Mouse (Mus musculus) cerebellum, adult 11 months (tissue): ENCODE results near the gene Zfp13.

ENCODE experiments used
- DNase-seq: peaks from one replicate; pipeline ENCODE4 v3.0.0; 2022

Gene Zfp13

DNA sequence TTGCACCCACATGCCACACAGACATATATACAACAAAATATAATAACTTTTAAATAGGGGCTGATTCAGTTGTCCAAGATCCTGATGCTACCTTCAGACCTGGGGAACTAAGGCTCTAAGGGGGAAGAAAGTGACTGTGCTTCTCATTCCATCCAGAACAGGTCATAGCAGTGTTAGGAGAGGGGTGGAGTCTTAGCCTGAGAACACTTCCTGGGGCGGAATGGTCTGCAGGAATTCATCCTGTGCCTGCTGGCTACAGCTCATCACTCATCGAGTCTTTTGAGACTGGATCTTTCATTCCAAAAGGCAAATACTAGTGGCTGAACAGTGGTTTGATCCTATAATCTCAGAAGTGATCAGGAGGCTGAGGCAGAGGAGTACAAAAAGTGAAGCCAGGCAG, 12.0 kb downstream of the Zfp13 start:
- no peak for DNase-seq

DNA sequence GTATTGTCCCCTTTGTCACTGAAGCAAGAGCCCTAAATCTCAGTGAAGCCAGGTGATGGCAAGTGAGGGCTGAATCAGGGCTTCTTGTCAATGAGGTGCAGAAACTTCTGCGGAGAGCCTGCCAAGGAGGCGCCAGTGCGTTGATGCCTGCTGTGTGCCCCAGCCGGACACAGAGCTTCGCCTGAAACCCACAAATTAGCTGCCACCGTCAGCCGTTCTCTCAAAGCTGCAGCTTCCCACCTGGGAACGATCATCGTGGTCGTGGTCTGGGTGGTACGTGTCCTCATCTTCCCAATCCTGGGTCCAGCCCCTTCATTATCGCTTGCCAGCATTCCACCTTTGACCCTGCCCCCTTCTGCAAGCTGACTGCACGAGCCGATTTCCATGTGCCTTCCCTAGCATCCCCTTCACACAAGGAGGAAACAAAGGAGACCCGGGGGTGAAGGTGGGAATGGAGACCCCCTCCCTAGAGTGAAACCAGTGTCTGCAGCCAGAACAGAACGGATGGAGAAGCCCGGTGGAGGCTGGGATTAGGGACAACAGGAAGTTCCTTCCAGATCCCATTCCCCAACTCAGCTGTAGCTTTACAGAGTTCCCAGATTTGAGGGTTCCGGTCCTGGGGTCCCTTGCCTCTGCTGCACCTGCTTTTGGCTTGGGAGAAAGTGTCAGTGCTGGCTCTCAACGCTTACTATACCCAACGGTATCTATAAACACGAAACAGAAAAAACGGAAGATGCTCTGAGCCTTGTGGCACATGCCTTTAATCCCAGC, 13.4 kb downstream of the Zfp13 start:
- DNase-seq = peak; percentile 61

DNA sequence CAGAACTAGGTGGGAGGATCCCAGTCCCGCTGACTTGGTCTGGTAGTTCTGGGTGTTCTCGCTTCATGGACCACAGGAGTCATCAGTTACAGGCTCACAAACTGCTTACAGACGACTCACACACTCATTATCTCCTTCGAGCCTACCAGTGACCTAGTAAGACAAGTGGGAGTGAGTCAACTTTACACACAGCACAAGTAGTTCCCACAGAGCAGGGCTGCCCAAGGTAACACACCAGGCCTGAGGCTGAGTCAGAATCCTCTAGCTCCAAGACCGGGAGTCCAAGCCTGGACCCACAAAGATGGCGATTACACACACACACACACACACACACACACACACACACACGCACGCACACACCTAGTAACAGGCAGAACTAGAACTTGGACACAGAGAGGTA, 14.5 kb downstream of the Zfp13 start:
- DNase-seq = no peak

DNA sequence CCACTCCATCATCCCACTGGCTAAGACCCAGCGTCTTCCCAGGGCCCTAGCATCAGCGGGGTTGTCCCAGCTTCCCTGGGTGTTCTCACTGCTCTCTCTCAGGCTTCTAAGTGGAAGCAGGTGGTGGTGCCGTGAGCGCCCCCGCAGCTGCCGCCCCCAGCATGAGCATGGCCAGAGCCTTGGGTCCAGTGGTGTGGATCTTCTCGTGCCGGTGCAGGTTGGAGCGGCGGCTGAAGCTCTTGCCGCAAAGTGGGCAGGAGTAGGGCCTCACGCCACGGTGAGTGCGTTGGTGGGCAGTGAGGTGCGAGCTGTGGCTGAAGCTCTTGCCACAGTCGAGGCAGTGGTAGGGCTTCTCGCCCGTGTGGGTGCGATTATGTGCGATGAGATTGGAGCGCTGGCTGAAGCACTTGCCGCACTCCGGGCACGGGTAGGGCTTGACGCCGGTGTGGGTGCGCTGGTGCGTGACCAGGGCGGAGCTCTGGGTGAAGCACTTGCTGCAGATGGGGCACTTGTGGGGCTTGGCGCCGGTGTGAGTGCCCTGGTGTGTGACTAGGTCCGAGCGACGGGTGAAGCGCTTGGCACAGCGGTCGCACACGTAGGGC, 23.2 kb downstream of the Zfp13 start:
- DNase-seq = no peak

DNA sequence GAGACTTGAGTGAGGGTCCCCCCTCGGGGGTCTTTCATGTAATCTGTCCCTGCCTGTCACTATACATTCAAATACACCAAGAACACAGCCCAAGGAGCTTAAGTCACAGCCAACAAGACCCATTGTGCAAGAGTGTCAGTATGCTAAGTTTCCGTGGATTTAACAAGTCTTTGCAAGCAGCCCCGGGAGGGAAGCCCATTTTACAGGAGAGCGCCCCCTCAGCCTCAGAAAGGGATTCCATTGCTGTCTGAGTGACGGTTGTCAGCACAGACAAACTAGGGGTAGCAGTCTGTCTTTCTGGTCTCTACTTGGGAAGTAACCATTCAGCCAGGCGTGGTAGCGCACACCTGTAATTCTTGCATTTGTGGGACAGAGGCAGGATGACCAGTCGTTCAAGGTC, 25.2 kb downstream of the Zfp13 start:
- DNase-seq = no peak

DNA sequence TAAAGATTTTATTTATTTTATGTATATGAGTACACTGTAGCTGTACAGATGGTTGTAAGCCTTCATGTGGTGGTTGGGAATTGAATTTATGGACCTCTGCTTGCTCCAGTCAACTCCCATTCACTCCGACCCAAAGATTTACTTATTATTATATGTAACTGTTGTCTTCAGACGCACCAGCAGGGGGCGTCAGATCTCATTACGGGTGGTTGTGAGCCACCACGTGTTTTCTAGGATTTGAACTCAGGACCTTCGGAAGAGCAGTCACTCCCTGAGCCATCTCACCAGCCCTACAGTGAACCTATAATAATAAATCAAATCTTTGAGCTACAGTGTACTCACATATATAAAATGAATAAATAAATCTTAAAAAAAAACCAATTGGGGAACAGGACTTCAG, 27.2 kb downstream of the Zfp13 start:
- no peak for DNase-seq

DNA sequence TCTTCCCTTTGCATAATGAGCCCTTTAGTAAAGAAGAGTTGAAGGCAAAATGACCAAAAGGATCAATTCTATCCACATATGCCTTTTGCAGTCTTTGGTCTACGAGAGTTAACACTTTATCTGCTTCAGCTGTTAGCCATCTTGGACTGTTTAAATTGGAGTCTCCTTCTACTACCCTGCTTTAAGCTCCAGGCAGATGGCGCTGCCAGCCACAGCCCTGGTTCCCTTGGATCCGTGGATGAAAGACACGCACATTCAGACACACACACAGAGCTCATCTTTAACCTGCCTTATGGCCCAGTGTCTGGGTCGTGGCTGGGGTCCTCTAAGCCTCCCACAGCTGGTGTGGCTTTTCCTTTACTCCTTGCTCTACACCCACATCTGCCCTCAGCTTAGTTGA, 28.2 kb downstream of the Zfp13 start:
- no peak for DNase-seq

DNA sequence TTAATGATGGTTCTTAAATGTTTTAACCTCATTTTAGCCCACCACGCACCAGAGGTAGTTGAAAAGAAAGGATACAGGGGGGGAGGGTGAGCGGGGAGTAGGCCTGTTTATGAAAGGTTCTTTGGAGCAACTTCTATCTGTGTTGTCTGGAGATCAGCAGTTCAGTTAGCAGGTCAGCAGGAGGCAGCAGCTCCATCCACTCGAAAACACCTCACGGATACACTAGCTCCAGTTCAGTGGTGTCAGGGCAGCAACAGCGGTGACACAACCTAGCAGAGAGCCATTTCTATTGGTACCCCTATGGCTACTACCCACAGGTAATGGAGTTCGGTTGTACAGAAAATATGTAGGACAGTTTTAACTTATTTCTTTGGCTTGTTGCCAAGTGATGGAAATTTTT, 29.3 kb downstream of the Zfp13 start:
- no peak for DNase-seq

DNA sequence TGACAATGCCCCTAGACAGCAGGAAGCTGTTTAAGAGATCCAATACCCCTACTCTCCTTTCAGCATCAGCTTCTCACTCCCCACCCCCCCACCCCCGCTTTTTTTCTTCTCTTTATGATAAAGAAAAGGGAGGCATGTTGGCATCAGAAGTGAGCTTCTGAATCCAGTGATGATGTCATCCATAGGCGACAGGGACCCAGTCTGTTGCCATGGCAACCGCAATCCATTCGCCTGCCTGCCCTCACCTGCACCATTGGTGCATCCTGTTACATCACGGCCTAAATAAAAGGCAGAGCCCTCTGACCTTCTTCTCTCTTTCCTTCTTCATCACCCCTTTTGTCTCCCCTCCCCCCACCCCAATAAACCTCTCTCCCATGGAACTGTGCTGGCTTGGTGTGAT, 30.9 kb downstream of the Zfp13 start:
- no peak for DNase-seq

DNA sequence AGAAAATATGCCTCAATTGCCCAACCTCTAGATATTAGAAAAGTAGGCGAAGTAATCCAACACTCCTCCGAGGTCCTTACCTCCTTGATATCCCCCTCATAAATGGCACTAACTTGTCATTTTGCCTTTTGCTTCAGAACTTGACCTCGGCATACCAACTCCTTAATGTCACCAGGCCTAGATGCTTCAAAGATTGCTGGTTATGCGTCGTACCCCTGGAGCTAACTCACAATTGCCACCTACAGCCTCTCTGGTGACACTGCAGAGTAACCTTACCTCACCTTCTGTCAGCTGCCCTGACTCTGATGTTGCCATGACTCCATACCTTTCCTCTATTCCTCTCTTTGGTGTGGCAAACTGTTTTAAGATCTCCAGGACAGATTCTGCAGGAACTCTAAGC, 32.5 kb downstream of the Zfp13 start:
- DNase-seq = no peak

DNA sequence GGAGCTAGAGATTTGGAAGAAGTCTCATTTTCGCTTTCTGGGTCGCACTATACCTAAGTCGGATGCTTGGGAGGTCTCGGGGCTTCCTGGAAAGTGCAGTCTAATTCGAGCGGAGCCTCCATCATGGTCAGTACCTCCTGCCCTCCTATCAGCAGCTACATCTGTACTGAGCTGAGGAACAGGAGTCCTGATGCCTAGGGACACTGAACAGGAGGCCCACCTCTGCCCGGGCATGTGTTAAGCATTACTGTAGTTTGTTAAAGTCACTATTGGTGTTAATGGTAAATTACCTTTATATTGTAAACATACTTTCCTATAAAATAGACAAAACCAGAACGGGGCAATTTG, 34.9 kb downstream of the Zfp13 start:
- DNase-seq = no peak

DNA sequence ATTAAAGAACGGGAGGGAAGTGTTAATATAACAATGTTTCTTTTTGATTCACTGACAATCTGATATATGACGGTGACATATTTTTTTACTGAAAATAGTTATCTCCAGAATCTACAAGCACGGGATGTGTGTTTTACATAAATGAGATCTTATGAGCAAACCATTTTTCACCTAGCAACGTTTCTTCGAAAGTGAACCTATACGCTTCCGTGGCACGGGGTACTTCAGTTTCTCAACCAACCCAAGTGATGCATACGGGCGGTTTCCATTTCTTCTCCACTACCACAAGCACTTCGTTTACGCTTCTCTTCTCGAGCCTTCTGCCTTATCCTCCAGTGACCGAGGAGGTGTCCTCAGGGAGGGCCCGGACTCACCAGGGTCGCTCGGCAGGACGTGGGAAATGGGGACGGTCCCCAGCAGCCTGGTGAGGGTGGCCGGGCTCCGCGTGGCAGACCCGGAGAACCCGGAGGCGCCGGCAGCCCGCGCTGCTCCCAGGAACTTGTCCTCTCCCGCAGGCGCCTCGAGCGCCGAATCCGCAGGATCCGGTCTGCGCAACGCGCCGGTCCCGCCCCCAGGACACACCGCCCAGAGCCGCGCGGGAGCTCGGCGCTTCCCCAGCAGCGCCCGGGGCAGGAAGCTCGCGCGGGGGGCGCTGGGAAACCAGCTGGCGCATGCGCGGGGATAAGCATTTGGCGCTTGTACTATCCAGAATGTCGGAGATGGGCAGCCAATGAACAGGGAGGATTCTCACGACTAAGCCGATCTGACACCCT, 35.5 kb downstream of the Zfp13 start, which contains the start of gene Zfp213:
Gene Zfp213, minus strand, starts transcription at position 644 of the 773 bp plus-strand sequence.
- peak; percentile 95 for DNase-seq

DNA sequence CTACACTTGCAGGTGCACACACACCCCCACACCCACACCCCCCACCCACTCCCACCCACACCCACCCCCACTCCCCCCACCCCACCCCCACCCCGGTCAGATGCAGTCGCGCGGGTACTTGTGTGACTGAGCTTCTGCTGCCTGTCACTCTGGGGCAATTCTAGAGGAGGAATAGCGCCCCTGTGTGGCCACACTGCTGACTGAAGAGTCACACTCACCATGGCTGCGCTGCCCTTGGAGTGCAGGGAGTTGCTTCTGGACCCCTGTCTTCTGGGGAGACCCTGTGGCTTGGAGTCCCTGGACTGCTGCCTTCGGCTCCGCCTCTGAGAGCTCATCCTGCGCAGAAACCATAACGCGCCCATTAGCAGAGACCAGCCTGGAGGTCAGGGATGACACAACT, 39.5 kb downstream of the Zfp13 start:
- DNase-seq = no peak

DNA sequence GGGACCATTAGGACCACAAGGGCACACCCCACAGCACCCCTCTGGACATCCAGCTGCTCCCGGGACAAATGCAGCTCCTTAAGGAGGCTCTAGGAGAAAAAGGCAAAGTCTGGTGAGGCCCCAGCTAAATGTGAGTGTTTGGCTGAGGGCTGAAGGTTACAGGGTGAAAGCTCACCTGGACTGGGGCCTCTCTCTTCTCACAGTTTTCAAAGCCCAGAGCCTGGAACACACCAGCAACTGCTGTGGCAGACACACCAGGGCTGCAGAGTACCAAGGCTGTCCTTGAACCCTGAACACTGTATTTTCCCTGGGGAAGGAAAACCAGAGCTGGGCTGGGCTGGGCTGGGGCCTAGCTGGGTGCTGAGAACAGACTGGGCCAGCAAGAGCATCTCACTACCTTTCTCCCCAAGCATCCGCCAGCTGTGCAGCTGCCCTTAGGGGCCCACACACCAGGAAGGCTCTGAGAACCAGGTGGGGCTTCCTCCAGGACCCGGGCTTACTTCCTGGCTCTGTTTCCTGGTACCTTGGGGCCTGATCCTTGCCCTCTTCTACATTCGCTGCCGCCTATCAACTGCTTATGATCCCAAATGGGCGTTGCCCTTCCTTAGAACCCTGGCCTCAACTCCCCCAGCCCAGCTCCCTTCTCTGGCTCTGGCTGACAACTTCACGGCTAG, 43.9 kb downstream of the Zfp13 start:
- no peak for DNase-seq

DNA sequence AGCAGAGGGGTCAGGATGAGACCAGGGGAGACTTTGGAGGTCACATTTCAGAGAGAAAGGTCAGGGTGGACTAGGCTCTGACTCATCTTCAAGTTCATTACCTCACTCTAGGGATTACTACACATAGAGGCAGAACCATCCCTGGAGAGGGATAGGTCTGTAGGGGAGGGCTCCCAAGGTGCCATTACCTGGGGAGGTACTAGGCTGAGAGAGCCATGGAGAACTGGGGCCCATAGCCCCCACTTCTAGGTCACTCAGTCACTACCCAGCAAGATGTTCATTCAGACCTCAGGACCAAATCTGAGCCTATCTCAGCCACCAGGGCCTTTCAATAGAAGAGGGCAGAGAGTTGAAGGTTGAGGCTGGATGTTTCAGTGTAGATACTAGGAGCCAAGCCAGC, 45.0 kb downstream of the Zfp13 start:
- DNase-seq = no peak

DNA sequence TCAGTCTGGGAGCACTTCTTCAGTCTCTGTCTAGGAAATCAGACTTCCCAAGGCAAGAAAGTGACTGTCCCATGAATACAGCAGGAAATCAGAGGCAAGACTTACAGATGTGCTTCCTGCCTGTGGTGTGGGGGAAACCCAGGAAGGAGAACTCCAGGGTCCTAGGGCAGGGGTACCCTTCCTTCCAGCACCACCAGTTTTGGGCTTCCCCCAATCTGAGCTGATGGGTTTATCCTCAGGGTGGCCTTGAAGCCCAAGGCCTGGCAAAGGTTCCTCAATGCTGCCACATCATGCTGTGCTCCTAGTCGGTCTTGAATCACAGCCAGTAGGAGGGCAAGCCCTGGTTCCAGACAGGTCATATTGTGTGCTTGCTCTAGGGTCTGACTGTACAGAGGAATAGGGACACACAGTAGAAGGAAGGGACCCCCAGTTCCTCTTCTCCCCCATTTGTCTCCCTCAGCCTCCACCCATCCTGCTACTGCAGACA, 45.6 kb downstream of the Zfp13 start:
- no peak for DNase-seq

DNA sequence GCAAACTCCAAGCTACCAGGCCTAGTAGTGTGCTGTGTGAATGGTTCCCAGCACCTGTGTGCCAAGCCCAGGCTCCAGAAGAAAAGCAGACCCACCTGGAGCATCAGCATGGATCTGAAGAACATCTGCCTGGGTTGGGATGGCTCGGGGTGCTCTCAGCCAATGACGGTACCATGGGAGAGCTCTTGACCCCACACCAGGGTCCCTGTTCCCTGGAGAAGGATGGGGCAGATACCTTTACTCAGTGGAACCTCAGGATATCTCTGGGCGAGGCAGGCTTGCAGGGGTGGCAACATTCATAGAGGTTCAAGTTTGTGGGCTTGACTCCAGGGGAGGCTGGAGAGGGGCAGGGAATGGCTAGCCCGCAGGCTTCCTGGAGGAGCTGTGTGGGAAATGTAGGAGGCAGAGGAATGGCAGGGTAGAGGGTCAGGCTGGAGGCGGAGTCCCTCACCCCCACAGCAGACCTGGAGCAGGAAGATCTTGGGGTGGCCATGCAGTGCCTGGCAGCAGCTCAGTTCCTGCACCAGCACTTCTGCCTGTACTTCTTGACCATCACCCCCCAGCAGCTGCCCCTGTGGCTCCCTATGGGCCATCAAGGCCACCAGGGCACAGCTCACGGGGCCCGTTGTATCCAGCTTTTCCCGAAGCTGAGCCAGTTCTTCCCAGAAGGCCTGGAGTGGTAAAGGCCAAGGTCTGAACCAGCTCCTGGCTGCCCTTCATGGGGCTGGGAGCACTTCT, 46.2 kb downstream of the Zfp13 start:
- DNase-seq = no peak

DNA sequence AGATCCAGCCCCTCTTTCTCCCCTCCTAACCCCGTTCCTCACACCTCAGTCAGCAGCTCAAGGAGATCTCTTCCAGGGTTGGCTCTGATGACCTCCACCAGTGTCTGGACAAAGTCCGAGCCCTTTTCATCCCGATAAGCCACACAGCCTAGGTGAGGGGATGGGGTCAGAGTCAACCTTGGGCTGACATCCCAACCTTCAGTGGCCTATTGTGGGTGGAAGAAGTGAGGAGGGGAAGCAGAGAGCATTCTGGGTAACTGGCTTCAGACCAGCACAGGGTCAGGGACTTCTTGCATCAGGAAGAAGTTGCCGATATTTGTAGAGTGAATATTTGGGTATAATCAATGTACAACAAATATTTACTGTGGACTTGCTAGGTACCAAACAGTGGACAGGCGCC, 47.3 kb downstream of the Zfp13 start:
- no peak for DNase-seq

DNA sequence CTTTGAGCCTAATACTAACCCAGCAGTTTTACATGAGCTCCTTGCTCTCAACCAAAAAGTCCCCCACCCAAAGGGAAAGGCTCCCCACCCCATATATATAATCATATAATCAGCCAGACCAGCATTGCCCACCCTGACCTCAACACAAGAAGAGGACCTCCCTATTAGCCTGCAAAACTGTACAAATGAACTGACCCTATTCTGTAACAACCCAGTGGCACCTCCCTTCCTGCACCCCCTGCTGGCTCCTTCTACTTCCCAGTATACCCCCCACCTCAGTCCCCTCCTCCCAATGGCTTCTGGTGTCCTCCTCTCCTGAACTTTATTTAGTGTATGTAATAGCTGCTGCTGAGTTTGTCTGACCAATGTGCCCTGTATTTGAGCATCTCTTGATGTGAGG, 47.9 kb downstream of the Zfp13 start:
- no peak for DNase-seq

DNA sequence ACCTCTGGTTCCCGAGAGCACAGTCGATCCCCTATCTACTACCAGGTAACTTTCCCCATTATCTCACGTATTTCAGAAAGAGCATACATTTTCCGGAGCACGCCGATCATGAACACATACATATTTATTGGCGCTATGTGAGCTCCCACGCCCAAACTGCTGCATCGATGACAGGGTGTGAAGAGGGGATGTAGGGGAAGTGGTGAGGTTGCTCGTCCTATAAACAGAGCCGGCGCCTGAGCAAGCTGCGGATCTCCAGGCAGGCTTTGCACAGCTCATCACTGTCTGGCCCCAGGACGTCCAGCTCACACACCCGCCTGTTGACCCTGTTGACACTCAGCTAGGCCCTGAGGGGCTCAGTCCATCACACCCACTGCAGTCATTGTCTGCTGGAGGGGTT, 48.4 kb downstream of the Zfp13 start:
- DNase-seq = no peak

DNA sequence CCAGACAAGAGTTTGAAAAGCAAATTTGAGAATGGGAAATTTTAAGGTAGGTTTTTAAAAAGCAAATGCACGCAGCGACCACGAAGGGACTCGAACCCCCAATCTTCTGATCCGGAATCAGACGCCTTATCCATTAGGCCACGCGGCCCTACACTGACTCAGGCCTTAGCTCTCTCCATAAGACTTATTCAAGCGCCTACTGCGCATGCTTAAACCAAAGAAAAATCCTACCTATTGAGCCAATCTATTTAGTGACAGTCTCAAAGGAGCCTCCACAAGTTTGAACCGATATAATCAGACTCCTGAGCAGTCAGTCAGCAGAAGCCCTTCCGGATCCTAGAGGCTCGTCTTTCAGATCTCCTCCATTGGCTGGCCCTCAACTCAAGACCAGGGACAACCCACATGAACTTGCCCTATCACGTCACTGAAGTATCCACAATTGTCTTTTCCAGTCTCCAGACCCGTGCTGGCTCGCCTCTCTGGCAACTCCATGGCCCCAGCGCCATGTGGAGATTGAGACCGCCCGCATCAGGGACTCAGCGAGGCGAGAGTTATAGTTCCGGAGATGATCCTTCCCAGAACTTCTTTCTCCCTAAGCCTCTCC, 49.0 kb downstream of the Zfp13 start:
- DNase-seq = peak; percentile 93

DNA sequence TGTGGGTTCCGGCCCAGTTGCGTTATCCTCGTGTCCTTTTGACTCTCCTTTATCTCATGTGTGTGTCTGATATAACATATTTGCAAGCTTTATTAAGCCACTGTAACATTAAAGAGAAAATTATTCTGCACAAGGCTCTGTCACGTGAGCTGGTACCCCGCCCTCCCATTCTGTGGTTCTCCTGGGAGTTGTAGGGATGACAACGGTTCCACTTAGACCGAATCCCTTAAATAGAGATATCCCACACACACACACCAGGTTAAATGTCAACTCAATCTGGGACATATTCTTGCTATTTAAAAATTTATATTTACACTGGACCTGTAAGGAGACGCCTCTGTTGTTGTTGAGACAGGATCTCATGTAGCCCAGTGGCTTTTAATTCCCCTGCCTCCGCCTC, 49.8 kb downstream of the Zfp13 start:
- DNase-seq = no peak
